Mouse (Mus musculus) kidney, embryonic 15.5 days (tissue): Measurements from ENCODE around the gene Pnpla3. TPM values are rescaled to one million over a fixed set of nuclear protein-coding genes. Genes with fewer than 3 reads are reported as not detected.

Experiments used
- ATAC-seq: fragments of 200-750 bp; cut with Nextera tagmentation; replicated peaks from 2 replicates; pipeline ENCODE4 v1.8.0; 2017; ENCODE audit warnings: moderate TSS enrichment; ENCODE audit not compliant: low FRiP score
- H3K27ac ChIP-seq: fragments of 300-500 bp; sonication (generic); 2 replicates; pipeline ENCODE4 v1.5.1; 2015; ENCODE audit warnings: mild to moderate bottlenecking, inconsistent platforms
- H3K27me3 ChIP-seq: fragments of 300-500 bp; sonication (generic); 2 replicates; pipeline ENCODE4 v1.6.1; 2015; ENCODE audit warnings: inconsistent platforms
- H3K36me3 ChIP-seq: fragments of 300-500 bp; sonication (generic); 2 replicates; pipeline ENCODE4 v1.6.1; 2015; ENCODE audit warnings: inconsistent platforms
- H3K4me1 ChIP-seq: fragments of 300-500 bp; sonication (generic); 2 replicates; pipeline ENCODE4 v1.6.1; 2015; ENCODE audit warnings: inconsistent platforms
- H3K4me2 ChIP-seq: fragments of 300-500 bp; sonication (generic); 2 replicates; pipeline ENCODE4 v1.6.1; 2015; ENCODE audit warnings: moderate library complexity, mild to moderate bottlenecking, inconsistent platforms
- H3K4me3 ChIP-seq: fragments of 300-500 bp; sonication (generic); replicated peaks from 2 replicates; pipeline ENCODE4 v1.5.1; 2015; ENCODE audit warnings: mild to moderate bottlenecking, inconsistent platforms
- H3K9ac ChIP-seq: fragments of 300-500 bp; sonication (generic); 2 replicates; pipeline ENCODE4 v1.6.1; 2015; ENCODE audit warnings: mild to moderate bottlenecking, inconsistent platforms
- H3K9me3 ChIP-seq: fragments of 300-500 bp; sonication (generic); replicated peaks from 2 replicates; pipeline ENCODE4 v1.6.1; 2016; ENCODE audit warnings: inconsistent platforms
- WGBS: fragments of 180-500 bp; shearing (Covaris S2); methylation state at CpG from one replicate; pipeline ENCODE4 v1.1.7; 2015; ENCODE audit warnings: mixed read lengths; 5-methylcytosine and 5-hydroxymethylcytosine counted together
- polyA plus RNA-seq: library from polyadenylated mRNA; unstranded; fragments of >200 nt; fragmentation: Nextera tagmentation; extraction: Ambion mirVana; gene quantifications from 2 replicates; pipeline ENCODE4 v1.2.1, GENCODE M21; 2015

The Pnpla3 gene
- 0.45 and 1.1 TPM in 2 replicates for polyA plus RNA-seq

DNA sequence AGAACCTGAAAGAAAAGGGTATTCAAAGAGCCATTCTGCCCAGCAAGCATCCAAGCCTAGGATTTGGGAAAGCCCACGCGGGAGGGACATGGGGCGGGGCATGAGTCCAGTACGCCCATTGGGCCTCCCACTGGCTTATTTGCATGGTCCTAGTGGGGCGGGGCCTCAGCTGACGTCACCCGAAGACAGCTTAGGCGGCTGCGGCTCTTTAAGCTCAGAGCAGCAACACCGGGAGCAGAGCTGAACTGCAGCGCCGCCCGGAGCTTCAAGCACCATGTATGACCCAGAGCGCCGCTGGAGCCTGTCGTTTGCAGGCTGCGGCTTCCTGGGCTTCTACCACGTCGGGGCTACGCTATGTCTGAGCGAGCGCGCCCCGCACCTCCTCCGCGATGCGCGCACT is at the start of gene Pnpla3:
Gene Pnpla3 (plus strand): TSS at position 238 of the 400 bp plus-strand sequence.
- under 1% methylated on average over 28 of the region's 28 CpGs for WGBS
- Histone ChIP-seq H3K9me3 (no peaks in the 10 kb centered on the region), H3K36me3 (no peaks in the 10 kb centered on the region), H3K27me3 (peaks cover 20% of the 10 kb centered on the region), H3K4me2 (peak within 1 kb of the TSS; percentile 95), H3K4me1 (peaks cover 19% of the 10 kb centered on the region), H3K27ac (no peak within 1 kb of the TSS), H3K4me3 (peak within 1 kb of the TSS; percentile 49), H3K9ac (peak within 1 kb of the TSS; percentile 40)
- peak; percentile 97 for ATAC-seq

DNA sequence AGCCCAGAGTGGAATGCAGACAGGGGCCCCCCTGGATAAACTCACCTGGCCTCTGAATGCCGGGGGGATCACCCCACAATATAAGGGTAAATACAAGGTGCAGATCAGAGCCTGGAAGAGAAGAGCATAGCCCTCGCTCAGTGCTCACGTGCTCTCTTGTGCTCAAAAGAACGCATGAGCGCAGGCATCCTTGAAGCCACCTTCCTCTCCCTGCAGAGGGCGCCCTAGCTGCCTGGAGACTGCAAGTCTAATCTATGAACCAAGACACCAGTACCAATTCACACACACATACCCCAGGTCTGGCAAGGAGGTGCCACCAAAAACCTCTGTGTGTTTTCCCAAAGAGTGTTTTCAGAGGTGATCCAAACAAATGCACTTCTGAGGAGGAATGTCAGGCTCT is 47.0 kb upstream of the Pnpla3 start:
- WGBS: 36% methylated on average over 6 of the region's 6 CpGs
- no peak overlapping the region for H3K4me3 ChIP-seq
- H3K4me1 ChIP-seq: no peaks in the 10 kb centered on the region
- H3K9ac ChIP-seq: no peak overlapping the region
- H3K27ac ChIP-seq: no peak overlapping the region
- no peaks in the 10 kb centered on the region for H3K27me3 ChIP-seq
- H3K4me2 ChIP-seq: no peak overlapping the region
- H3K36me3 ChIP-seq: no peaks in the 10 kb centered on the region
- no peaks in the 10 kb centered on the region for H3K9me3 ChIP-seq
- no peak for ATAC-seq

DNA sequence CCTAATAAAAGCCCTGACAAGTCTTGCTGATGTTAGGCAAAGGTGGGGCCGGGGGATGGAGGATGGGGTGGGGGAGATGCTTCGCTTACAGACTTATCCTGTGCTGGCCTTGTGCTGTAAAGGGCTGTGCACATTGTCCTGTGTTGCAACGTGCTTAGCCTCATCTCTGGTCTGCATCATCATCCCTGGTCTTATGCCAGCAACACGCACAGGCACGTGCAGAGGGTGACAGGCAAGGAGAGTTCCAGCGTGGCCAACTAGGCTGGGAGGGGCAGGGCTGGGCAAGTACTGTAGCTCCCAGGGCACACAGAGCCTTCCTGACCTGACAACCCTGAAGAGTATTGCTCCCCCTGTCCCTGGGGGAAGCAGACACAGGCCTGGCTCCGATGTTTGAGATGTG is 46.6 kb upstream of the Pnpla3 start:
- no peak for ATAC-seq
- H3K4me1 ChIP-seq: no peaks in the 10 kb centered on the region
- no peak overlapping the region for H3K9ac ChIP-seq
- no peak overlapping the region for H3K4me2 ChIP-seq
- H3K27me3 ChIP-seq: no peaks in the 10 kb centered on the region
- no peaks in the 10 kb centered on the region for H3K9me3 ChIP-seq
- no peak overlapping the region for H3K27ac ChIP-seq
- WGBS: 80% methylated on average over 7 of the region's 7 CpGs
- no peak overlapping the region for H3K4me3 ChIP-seq
- H3K36me3 ChIP-seq: no peaks in the 10 kb centered on the region

DNA sequence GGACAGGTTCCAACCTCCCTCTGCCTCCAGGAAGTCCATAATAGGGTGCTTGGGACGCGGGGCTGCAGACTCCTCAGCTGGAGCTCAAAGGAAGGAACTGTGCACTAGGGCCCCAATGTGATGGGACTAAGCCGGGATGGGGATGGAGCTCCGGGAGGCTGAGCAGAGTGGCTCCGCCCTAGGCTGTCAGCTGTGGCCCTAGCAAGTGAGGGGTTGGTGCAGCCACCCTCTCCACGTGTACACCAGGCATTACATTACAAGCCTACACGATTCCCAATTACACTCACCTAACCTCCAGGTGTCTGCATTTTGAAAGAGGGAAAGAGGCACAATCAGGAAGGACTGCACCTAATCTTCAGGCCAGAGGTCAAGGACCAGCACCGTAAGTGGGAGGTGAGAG is 44.6 kb upstream of the Pnpla3 start, which contains the start of gene Pnpla5:
Gene Pnpla5 (minus strand): TSS at position 101 of the 400 bp plus-strand sequence.
- H3K9ac ChIP-seq: no peak within 1 kb of the TSS
- WGBS: 70% methylated on average over 8 of the region's 8 CpGs
- no peaks in the 10 kb centered on the region for H3K36me3 ChIP-seq

DNA sequence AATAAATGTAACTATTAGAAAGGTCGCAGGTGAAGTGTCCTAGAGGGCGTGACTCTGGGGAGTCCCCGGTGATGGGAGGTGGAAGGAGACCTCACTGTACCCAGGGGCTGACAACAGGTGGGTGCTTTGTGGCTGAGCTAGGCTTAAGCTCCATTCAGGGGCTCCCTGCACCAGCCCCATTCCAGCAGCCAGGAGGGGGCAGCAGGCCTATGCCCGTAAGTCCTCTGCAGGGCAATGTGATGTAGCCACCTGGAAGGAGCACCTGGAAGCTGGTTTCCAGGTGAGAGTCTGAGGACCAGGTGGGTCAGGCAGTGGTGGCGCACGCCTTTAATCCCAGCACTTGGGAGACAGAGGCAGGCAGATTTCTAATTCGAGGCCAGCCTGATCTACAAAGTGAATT is 43.6 kb upstream of the Pnpla3 start:
- no peak overlapping the region for H3K4me3 ChIP-seq
- H3K4me1 ChIP-seq: no peaks in the 10 kb centered on the region
- no peak overlapping the region for H3K4me2 ChIP-seq
- 69% methylated on average over 7 of the region's 7 CpGs for WGBS
- no peaks in the 10 kb centered on the region for H3K36me3 ChIP-seq
- H3K27ac ChIP-seq: no peak overlapping the region
- no peak overlapping the region for H3K9ac ChIP-seq
- H3K27me3 ChIP-seq: no peaks in the 10 kb centered on the region
- no peak for ATAC-seq
- no peaks in the 10 kb centered on the region for H3K9me3 ChIP-seq

More for the DNA sequence above, 44.6 kb upstream of the Pnpla3 start, which contains the start of gene Pnpla5:
- Histone ChIP-seq H3K4me1 (no peaks in the 10 kb centered on the region), H3K4me3 (no peak within 1 kb of the TSS), H3K9me3 (no peaks in the 10 kb centered on the region), H3K4me2 (no peak within 1 kb of the TSS), H3K27me3 (no peaks in the 10 kb centered on the region), H3K27ac (no peak within 1 kb of the TSS)
- no peak for ATAC-seq

DNA sequence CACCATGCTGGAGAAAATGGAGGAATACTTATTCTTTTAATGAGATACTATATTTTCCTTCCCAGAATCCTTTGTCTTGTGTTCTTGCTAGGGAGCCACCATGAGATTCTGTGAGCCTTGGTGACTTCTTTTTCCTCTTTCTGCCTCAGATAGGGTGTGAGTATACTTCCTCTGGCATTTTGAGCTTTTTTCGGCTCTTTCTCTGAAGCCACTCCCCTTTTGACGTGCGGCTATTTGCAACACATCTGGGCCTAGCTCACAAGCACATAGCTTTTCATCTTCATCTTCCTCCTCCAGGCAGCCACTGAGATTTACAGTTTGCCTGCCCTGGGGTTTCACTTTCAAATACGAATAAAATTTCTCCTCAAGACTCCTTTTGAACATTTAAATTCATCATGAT is 41.2 kb upstream of the Pnpla3 start:
- no peak overlapping the region for H3K27ac ChIP-seq
- H3K36me3 ChIP-seq: no peaks in the 10 kb centered on the region
- H3K9ac ChIP-seq: no peak overlapping the region
- H3K9me3 ChIP-seq: no peaks in the 10 kb centered on the region
- H3K4me3 ChIP-seq: no peak overlapping the region
- no peak for ATAC-seq
- WGBS: 74% methylated on average over 4 of the region's 4 CpGs
- no peaks in the 10 kb centered on the region for H3K4me1 ChIP-seq
- no peaks in the 10 kb centered on the region for H3K27me3 ChIP-seq
- H3K4me2 ChIP-seq: no peak overlapping the region

DNA sequence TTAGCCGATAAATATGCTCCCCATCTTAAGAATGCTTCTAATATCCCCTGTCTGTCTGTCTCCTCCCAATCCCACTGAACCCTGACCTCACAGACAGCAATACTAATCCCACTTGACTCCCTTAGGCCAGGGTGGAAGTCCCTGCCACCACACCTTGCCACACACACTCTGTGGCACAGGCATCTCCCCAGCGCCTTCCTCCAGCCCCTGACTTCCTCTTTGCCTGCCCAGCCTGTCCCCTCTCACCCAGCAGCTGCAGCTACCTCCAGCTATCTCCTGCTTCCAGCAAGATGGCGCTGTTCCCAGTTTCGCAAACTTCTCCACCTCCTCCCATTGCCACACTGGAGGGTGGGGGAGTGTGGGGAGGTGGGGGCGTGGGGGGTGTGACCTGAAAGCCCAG is 40.8 kb upstream of the Pnpla3 start:
- Histone ChIP-seq H3K27me3 (no peaks in the 10 kb centered on the region), H3K4me3 (no peak overlapping the region), H3K9me3 (no peaks in the 10 kb centered on the region), H3K9ac (no peak overlapping the region), H3K4me1 (no peaks in the 10 kb centered on the region), H3K4me2 (no peak overlapping the region), H3K27ac (no peak overlapping the region), H3K36me3 (no peaks in the 10 kb centered on the region)
- ATAC-seq: no peak
- WGBS: 42% methylated on average over 5 of the region's 5 CpGs

DNA sequence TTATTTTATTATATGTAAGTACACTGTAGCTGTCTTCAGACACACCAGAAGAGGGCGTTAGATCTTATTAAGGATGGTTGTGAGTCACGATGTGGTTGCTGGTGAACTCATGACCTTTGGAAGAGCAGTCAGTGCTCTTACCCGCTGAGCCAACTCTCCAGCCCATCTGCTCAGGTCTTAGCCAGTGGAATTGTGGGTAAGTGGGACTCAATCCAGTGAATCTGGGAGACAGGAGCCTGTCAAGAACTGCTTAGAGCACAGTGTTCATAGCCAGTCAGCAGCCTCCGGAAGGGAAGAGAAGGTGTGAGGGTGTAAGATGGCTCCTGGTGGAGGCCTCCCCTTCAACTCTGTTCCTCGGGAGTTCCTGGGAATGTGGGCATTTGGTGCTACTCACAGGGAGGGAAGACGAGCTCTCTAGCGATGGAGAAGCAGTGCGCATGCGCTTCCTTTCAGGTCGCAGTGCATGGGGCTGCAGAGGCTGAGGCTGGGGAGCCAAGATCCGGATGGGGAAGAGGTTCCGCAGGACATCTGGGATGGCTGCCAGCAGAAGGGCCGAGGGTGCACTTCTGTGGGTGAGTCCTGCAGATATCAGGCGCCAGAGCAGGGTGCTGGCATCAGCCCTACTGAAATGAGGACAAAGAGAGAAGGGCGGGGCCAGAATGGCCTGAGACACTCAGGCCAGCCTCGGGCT is 36.4 kb upstream of the Pnpla3 start:
- 60% methylated on average over 16 of the region's 16 CpGs for WGBS
- H3K27me3 ChIP-seq: no peaks in the 10 kb centered on the region
- no peaks in the 10 kb centered on the region for H3K36me3 ChIP-seq
- H3K9me3 ChIP-seq: no peaks in the 10 kb centered on the region
- no peak overlapping the region for H3K4me3 ChIP-seq
- no peak overlapping the region for H3K4me2 ChIP-seq
- no peak overlapping the region for H3K9ac ChIP-seq
- ATAC-seq: no peak
- H3K4me1 ChIP-seq: no peaks in the 10 kb centered on the region
- H3K27ac ChIP-seq: no peak overlapping the region

DNA sequence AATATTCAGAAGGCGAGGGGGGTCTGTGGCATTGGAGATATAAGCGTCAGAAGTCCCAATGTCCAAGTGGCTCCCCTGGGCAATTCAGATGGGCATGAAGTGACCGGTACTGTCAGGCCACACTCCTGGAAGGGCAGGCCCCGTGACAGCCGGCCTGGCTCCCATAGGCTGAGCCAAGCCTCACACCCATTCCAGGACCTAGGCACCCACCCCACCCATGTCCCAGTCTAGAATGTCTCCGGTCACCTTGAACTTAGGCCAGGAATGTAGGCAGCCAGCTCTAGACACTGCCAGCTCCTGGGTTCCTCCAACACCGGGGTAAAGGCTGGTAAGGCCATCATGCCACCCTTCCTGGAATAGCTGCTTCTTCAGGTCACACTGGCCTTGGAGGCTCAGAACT is 35.7 kb upstream of the Pnpla3 start:
- H3K9me3 ChIP-seq: no peaks in the 10 kb centered on the region
- ATAC-seq: no peak
- no peaks in the 10 kb centered on the region for H3K36me3 ChIP-seq
- no peak overlapping the region for H3K27ac ChIP-seq
- 93% methylated on average over 7 of the region's 7 CpGs for WGBS
- no peak overlapping the region for H3K4me2 ChIP-seq
- no peak overlapping the region for H3K4me3 ChIP-seq
- no peaks in the 10 kb centered on the region for H3K4me1 ChIP-seq
- H3K27me3 ChIP-seq: no peaks in the 10 kb centered on the region
- H3K9ac ChIP-seq: no peak overlapping the region

DNA sequence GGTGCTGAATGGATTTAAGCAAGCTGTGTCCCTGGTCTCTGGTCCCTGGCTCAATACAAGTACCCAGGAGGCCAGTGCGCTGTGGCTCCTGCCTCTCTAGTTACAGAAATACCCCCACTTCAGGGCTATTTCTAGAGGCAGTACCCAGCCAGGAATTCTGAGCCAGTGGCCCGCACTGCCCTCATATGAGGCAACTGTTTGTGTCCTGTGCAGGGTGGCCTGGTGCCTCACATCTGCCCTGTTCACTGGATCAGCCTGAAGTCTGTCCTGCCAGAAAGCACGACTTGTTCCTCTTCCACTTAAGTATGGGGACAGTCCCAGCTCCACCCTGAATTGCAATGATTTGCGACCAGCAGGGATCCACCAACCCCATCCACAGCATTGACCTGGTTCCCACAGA is 34.2 kb upstream of the Pnpla3 start:
- H3K9me3 ChIP-seq: no peaks in the 10 kb centered on the region
- 60% methylated on average over 4 of the region's 4 CpGs for WGBS
- no peak overlapping the region for H3K4me2 ChIP-seq
- no peak overlapping the region for H3K27ac ChIP-seq
- H3K9ac ChIP-seq: no peak overlapping the region
- no peak for ATAC-seq
- no peaks in the 10 kb centered on the region for H3K27me3 ChIP-seq
- H3K4me3 ChIP-seq: no peak overlapping the region
- H3K36me3 ChIP-seq: no peaks in the 10 kb centered on the region
- no peaks in the 10 kb centered on the region for H3K4me1 ChIP-seq

DNA sequence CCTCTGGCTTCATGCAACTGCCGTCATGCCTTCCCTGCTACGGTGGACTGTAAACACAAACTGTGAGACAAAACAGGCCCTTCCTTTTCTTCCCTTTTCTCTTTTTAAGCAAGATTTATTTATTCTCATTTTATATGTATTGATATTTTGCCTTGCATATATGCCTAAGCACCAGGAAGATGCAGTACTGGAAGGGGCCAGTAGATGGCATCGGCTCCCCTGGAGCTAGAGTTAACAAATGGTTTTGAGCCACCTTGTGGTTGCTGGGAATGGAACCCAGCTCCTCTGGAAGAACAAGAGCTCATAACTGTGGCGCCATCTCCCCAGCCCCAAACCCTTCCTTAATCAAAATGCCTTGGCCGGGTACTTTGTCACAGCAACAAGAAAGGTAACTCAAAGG is 32.2 kb upstream of the Pnpla3 start:
- no peak overlapping the region for H3K27ac ChIP-seq
- no peaks in the 10 kb centered on the region for H3K4me1 ChIP-seq
- H3K36me3 ChIP-seq: no peaks in the 10 kb centered on the region
- H3K27me3 ChIP-seq: no peaks in the 10 kb centered on the region
- WGBS: 87% methylated on average over 5 of the region's 5 CpGs
- no peaks in the 10 kb centered on the region for H3K9me3 ChIP-seq
- no peak overlapping the region for H3K9ac ChIP-seq
- H3K4me2 ChIP-seq: no peak overlapping the region
- ATAC-seq: no peak
- no peak overlapping the region for H3K4me3 ChIP-seq

DNA sequence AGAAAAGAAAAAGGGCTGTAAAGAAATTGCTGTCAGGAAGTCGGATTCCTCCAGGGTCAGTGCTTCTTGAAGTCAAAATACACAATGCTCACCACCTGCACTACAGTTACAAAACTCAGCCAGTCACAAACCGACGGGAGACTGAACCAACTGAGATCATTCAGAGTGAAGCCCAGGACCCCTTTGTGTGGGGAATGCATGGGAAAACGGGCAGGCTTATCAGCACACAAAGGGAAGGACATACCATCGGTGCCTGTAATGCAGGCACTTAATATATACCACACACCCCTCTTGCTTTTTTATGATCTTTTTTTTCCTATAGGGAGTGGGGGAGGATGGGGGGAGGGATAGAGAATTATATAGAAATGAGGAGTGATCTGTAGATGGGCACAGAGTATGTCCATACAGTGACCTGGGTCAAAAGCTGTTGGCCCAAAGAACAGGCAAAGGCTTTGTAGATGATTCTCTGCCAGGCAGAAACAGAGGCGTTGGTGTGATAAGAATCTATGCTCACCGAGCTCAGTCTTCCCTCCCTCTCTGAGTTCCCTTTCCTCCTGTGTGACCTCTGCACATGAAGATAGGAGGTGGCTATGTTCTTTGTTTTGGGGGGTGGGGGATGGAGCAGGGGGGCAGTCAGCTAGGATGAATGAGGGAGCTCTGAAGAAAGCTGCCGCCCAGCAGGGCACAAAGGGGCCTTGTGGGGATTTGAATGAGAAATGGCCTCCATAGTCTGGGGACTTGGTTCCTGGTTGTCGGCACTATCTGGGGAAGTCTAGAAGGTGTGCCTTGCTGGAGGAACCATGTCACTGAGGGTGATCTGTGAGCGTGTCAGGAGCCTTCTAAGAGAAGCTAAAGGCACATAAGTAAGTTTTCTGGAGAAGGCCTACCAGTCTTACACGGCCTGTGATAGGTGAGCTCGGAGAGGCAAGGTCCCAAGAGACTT is 30.9 kb upstream of the Pnpla3 start:
- ATAC-seq: no peak
- Histone ChIP-seq H3K27me3 (no peaks in the 10 kb centered on the region), H3K4me2 (no peak overlapping the region), H3K9me3 (no peaks in the 10 kb centered on the region), H3K4me3 (no peak overlapping the region), H3K36me3 (no peaks in the 10 kb centered on the region), H3K4me1 (no peaks in the 10 kb centered on the region), H3K27ac (no peak overlapping the region), H3K9ac (no peak overlapping the region)
- WGBS: 54% methylated on average over 12 of the region's 12 CpGs
